Mouse (Mus musculus) myocyte (in vitro differentiated cells): Measurements from ENCODE around the gene Pik3c2a.

ENCODE experiments used
- E2F4 ChIP-seq: IDR thresholded peaks from one replicate; pipeline ENCODE4 v1.6.1; 2011; ENCODE audit warnings: mild to moderate bottlenecking, control low read depth, moderate library complexity; ENCODE audit not compliant: insufficient read depth
- POLR2A ChIP-seq: IDR thresholded peaks from one replicate; pipeline ENCODE4 v1.6.1; 2011; ENCODE audit warnings: low read depth, mild to moderate bottlenecking, control low read depth, moderate library complexity; ENCODE audit not compliant: insufficient read length
- TCF12 ChIP-seq: IDR thresholded peaks from one replicate; pipeline ENCODE4 v1.6.1; 2011; ENCODE audit warnings: mild to moderate bottlenecking, control low read depth; ENCODE audit not compliant: poor library complexity, insufficient read depth, severe bottlenecking

GRCm38 (mm10) chr7:116446645-116447044, 3.4 kb upstream of the Pik3c2a start:
- TF ChIP-seq POLR2A (no peak), TCF12 (no peak), E2F4 (no peak)
